Mouse (Mus musculus): Measurements from ENCODE around the gene Guk1.

GRCm38 (mm10) chr11:59142962-59143361 is 49.0 kb downstream of the Guk1 start:
- no peak for TF ChIP-seq POLR2A (IDR thresholded peaks at IDR 0.05; ENCODE audit: extremely low read depth, insufficient read depth, low read length)
- no peak for TF ChIP-seq CTCF (IDR thresholded peaks at IDR 0.05; ENCODE audit: extremely low read depth, insufficient read depth, low read length)
